Mouse (Mus musculus) ovary, postnatal 10 days (tissue): ENCODE measurements around the gene Zfp626.
"Not testable (repeated sequence)": the region's sequence is repeated elsewhere in the genome, so short reads cannot be mapped to it uniquely, and the experiment has no call there.

Experiments
- DNase-seq: peaks from one replicate; pipeline ENCODE4 v3.0.0; 2022; ENCODE audit warnings: low spot score

Zfp626 gene

DNA sequence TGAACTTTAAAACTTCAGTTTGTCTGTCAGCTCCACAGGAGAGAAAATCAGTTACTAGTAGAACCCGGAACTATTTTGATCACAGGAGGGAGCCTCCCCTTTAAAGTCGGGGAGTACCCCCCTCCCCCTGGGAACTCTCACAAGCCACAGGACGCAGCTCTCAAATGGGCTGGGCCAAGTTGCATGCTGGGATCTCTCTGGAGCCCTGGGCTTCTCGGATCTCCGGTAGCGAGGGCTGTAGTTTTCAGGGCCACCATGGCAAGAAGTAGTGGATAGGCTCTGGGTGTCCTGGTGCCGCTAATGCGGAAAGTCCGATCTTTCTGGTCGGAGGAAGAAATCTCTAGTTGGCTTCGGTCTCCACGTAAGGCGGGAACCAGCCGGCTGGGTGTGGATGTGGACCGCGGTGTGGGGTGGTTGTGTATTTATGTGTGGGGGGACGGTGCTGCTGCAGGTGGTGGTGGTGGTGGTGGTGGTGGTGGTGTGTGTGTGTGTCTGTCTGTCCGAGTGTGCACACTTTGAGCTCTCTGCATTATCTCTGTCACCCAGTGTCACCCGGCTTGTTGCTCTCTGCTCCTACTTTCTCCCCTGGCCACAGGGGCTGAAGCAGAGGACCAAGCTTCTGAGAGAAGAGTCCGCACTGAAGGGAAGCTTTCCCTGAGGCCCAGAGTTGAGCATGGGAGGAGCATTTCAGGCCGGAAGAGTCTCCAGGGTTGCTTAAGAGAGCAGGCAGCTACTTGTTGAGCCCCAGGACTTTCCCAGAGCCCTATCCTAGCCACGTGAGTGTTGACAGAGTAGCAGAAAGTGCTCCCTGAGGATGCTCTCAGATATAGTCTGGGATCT is 53.6 kb downstream of the Zfp626 start:
- DNase-seq, result peak; percentile 55

DNA sequence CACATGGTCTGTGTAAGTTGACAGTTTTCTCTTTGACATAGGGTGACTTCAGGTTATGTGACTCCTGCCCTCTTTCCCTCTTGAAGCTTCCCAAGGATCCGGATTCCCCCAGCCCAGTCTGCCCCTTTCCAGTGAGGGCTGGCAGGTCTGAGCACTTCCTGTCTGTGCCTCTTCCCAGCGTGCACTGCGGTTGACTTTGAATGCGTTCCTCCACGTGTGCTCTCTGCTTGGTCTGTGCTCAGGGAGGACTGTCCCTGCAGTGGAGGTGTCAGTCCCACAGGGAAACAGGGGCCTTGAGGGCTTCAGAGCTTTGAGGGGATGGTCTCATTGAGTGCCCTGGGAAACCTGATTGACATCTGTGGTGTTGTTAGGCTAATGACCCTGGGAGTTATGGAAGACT is 55.6 kb downstream of the Zfp626 start:
- DNase-seq, result not testable (repeated sequence)
